Mouse (Mus musculus) CD4-positive, CD25-positive, alpha-beta regulatory T cell, adult 4 months (primary cell): Measurements from ENCODE around the gene Qrich2. TPM values are rescaled to one million over a fixed set of nuclear protein-coding genes. Genes with fewer than 3 reads are reported as not detected.
"Not testable (repeated sequence)": the region's sequence is repeated elsewhere in the genome, so short reads cannot be mapped to it uniquely, and the experiment has no call there.

Experiments
- ATAC-seq: one replicate; pipeline ENCODE4 v1.8.0; 2017
- polyA plus RNA-seq, 2 experiments: library from polyadenylated mRNA; unstranded; fragments of 100-300 nt; shearing (Covaris generic); gene quantifications; one replicate each; pipeline ENCODE4 v1.2.1; 2017

The Qrich2 gene
- polyA plus RNA-seq, 2 experiments from 2014 or later: not detected

DNA sequence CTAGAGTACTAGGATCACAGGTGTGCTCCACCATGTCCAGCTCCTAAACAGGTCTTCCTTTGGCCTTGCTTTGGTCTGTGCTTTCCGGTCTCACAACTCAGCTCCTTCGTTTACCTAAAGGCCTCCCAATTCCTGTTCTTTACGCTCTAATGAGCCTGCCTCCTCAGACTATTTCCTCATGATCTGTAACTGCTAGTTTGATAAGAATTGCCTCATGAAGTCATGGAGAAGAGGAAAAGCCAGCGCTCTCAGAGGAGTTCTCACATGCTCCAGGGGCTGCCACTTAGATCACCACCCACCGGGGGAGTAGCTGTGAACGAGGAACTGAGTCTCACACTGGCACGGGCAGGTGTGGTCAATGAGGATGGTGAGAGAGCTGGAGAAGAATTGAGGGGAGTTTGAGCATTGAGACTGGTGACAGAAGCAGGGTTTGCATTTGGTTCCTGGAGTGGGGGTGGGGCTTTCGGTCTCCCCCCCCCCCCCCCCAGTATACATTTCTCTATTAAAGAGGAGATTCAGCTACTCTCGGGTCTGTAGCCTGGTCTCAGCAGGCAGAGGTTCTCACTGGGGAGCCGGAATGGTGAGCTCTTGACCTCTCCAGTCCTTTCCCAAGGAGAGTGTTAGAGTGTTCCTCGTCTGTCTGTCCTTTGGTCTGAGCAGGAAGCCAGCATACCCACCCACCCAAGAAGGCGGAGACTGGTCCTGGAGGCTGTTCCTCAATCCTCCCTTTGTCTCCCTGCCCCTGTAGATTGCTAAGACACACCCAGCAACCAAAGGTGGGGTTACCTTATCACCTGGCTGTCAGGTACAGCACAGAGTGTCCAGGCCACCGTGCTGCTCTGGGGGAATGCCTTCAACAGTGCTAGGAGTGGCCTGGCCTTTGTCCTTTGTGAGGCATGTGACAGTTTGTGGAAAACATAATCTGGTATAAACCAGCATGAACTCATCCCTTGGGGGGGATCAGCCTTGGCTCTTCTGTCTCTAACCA lies 36.9 kb downstream of the Qrich2 start:
- no peak for ATAC-seq

DNA sequence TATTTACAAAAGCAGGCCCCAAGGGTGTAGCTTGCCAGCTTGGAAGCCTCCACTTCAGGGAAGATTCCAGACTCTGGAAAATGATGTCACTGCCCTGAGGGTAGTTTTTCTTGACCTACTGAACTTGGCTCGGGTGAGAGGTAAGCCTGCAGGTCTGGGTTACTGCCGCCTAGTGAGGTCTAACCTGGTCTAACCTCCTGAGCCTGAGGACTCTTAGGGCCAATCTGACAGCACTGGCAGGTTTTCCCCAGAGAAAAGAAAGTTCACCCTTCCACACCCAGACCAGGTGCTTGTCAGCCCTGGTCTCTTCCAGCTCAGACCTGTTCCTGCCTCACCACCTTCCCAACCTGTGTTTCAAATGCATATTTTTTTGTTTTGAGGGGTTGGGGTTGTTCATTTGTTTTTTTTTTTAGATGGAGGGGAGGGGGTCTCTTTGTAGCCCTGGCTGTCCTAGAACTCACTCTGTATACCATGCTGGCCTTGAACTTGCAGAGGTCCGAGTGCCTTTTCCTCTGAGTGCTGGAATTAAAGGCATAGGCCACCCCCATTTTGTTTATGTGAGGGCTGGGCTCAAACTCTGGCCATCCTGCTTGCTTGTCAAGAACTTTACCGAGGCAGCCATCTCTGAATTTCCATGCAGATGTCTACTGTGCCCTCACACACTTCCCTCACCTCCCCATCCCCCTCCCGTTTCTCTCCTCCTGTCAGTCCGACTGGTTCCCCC lies 39.0 kb downstream of the Qrich2 start:
- ATAC-seq: no peak

DNA sequence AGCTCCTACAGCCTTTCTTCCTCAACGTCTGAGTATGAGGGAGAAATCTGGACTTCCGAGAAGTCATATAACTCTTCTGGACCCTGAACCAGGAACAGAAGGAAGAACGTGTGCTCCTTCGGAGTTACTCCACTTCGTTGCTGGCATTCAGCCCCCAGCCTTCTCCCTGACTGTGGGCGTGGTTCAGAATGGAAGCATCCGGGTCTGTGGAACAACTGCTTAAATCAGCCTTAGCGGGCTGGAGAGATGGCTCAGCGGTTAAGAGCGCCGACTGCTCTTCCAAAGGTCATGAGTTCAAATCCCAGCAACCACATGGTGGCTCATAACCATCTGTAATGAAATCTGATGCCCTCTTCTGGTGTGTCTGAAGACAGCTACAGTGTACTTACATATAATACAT lies 39.7 kb downstream of the Qrich2 start:
- ATAC-seq: not testable (repeated sequence)

DNA sequence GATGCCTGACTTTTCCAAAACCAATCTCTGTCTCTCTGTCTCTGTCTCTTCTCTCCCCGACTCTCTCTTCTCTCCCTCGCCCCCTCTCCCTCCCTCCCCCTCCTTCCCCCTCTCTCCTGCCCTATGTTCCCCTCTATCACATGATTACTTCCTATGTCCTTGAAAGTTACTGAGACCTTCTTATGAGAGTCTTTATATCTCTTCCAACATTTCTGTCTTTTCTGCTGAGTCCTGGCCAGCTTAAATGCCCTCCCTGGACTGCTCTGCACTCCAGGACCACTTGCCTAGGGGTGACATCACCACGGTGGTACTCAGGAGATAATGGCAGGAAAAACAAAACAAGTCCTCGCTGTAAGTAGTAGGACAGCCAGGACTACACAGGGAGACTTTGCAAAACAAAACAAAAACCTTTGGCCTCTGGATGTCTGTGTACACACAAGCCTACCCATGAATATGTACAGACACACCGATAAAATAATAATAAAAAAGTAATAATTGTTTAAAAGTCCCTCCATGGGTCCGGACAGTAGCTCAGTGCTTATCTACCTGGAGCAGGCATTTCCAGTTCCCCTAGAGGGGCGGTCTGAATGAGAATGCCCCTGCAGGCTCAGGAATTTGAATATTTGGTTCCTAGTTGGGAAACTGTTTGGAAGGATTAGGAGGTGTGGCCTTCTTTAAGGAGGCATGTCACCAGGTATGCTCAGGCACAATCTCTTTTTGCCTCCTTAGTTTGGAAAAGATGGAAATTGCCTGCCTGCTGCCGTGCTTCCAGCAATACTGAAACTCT lies 41.2 kb downstream of the Qrich2 start:
- ATAC-seq: no peak

GRCm38 (mm10) chr11:116423782-116424620 lies 42.0 kb downstream of the Qrich2 start:
- peak; percentile 97 for ATAC-seq

GRCm38 (mm10) chr11:116423214-116423613 lies 42.8 kb downstream of the Qrich2 start:
- no peak for ATAC-seq

DNA sequence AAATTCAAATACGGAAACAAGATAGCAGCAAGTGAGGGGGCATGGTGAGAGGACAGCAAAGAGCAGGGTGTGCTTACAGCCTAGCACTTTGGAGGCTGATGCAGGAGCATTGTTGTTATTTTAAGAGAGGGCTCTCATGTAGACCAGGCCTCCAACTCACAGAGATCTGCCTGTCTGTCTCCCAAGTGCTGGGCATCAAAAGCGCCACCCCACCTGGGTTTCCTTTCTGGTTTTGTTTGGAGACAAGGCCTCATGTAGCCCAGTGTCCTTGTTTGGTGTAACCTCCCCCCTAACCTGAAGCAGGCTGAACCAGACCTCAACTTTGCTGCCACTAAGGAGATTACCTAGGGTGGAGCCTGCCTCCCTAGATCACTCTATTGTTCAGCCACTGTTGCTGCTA lies 43.5 kb downstream of the Qrich2 start:
- ATAC-seq: no peak

DNA sequence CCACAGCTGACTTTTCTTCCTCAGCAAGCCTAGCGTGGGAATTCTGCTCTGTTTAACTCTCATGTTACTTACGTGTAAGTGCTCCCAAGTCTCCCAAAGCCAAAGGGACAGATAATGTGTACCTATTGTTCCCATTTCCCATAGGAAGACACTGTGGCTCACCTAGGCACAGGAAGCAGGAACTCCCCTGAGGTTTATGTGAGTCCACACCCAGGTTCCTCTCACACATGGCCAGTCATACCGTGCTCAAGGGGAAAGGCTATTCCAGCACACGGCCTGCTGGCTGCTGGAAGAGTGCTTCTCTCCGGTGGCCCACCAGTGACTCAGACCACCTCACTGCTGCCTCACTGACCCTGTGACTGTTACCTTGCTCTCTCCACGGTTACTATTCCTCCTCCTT lies 44.9 kb downstream of the Qrich2 start:
- ATAC-seq: no peak

DNA sequence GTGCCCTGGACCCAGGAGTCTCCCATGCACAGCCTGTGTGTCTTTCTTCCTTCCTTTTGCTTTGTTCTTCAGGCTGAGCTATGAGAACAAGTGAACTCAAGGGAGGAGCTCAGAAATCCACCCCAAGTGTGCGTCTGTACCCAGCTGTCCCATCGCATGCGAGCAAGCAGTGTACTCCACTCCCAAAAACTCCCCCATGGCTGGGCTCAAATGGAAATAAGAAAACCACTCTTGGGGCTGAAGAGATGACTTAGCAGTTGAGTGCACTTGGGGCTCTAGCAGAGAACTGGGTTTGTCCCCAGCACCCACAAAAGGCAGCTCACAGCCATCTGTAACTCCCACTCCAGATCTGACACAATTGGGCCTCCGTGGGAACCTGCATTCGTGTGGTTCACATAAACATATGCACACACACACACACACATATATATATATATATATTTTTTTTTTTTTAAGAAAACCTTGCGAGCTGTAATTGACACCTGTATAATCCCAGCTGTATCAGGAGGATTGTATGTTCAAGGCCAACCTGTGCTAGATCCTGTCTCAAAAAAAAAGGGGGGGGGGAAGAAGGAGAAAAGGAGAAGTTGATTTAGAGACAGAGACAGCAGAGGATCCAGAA lies 47.1 kb downstream of the Qrich2 start:
- ATAC-seq: peak; percentile 38

DNA sequence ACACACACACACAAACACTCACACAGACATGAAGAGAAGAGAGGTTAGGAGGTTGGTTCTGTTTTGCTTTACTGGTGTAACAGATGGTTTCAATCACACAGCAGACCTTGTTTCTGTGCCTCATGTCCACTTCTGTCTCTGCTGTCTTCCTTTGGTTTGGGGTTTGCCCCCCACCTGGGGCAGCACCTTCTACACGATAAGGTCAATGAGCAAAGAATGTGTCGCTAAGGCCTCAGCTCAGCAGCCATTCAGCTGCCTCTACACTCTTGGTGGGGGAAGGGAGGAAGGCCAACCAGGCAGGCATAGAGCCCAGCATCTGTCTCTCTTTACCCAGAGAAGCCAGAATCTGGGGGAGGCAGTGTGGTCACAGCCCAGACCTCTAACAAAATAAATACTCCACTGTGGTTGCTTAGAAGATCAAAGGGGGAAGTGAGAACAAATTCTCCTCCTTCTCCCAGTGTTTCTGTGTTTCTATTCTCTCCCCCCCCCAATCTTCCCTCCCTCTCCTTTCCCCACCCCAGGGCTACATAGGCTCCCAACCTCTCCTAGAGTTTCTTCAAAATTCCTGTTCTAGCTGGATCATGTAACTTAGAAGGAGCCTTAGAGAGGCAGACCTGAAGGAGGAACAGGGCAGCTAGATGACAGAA lies 47.7 kb downstream of the Qrich2 start:
- ATAC-seq: no peak

- no peak for ATAC-seq
Observed at GRCm38 (mm10) chr11:116417054-116417453, 49.0 kb downstream of the Qrich2 start.

- no peak for ATAC-seq
Observed at GRCm38 (mm10) chr11:116416196-116416943, 49.7 kb downstream of the Qrich2 start.

DNA sequence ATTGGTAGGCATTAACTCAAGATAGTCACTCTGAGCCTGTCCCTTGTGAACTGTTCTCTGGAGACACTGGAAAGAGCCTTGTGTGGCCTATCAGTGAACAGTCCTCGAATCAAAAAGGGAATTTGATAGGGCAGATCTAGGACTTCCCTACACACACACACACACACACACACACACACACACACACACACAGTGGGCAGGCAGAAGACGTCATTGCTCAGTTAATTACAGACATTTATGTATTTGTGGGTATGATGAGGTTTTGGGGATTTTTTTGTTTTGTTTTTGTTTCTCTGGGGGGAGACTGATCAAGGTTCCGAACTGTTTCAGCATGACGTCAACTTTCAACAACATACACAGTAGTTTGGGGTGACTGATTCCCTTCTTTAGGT lies 52.4 kb downstream of the Qrich2 start:
- ATAC-seq: peak; percentile 58

- ATAC-seq: peak; percentile 68
Observed at GRCm38 (mm10) chr11:116412904-116413630, 53.0 kb downstream of the Qrich2 start, which contains the start of gene Rnf157. Gene Rnf157, minus strand, starts transcription at chr11:116413032.

DNA sequence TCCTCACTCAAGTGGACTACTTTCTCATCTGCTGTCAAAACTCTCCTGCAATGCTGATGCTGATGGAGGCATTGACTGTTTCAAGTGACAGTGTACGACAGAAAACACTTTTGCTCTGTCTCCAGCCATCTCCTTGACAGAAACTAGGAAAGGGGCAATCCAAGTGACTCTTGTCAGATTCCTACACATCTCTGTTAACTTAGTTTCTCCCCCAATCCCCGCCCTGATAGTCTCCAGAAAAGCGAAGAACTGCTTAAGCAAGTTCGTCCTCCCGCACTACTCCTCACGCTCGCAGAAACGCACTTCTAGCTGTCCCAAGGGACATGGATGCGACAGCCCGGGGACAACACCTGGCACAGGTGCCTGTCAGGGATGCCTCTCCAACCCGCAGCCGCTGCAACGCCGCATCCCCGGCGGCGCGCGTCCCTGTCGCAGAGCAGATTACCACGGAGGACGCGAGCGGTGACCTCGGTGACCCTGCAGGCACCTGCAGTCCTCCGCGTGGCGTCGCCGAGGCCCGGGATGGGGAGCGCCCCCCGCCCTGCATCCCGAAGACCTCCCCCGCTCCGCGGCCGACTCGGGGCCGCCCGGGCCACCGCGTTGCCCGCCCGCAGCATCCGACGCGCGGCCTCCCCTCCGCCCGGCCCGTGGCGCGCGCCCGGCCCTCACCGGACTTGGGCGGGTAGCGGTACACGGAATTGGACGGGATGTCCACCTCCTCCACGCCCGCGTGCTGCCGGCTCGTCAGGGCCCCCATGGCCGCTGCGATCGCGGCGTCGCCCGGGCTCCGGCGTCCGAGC lies 53.8 kb downstream of the Qrich2 start:
- peak; percentile 43 for ATAC-seq

- ATAC-seq: no peak
Observed at GRCm38 (mm10) chr11:116411582-116411981, 54.5 kb downstream of the Qrich2 start.

- ATAC-seq: not testable (repeated sequence)
Observed at GRCm38 (mm10) chr11:116410415-116410814, 55.6 kb downstream of the Qrich2 start.

DNA sequence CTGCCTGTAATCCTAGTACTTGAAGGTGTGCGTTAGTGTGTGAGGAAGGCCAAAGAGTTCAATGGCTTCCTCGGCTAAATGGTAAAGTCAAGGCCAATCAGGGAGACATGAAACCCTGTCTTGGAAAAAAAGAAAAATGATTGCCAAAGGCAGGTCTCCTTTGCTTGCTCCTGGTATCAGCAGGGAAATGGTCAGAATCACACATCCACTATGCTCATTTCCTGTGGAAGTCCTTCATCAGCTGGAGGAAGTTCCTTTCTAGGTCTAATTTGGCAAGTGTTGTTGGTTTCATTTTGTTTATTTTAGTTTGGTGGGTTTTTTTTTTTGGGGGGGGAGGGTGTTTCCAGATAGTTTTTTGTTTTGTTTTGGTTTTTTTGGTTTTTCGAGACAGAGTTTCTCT lies 57.0 kb downstream of the Qrich2 start:
- no peak for ATAC-seq
